ENCODE assay signal across 19 mouse cellular contexts in genomic region chr11:79063616-79064015, GRCm38 (mm10).
A peak's percentile ranks its signal among the peaks of the same experiment; 100 is the strongest.
DNase-seq lines count a peak whose midpoint lies in the region; ATAC-seq and TF ChIP-seq lines count a peak whose summit lies in the region.
"Had no signal": no experiment of that assay in that cellular context is flagged by ENCODE, and none has a peak within 500 bp of the region (broad histone marks: within the 10 kb centered on the region; RNA-seq: fewer than 3 reads in every experiment).

No protein-coding gene starts in this region.

- intact Hi-C loops in heart, adult 2 months (cut with DNase I), result no loop called here
- intact Hi-C loops in heart, postnatal 14 days (cut with DNase I), result loop anchor here (2.0 kb wide), 1 partner anchor 33 kb away; no protein-coding TSS in a partner anchor

- DNase-seq in heart, adult 2 months, result peak in 1 of 2 experiments; percentile 64
- DNase-seq in heart, postnatal 14 days, result no peak
- no peak for DNase-seq in layer of hippocampus, adult 2 months (ENCODE audit: low spot score in 2 of 2)
- DNase-seq in layer of hippocampus, postnatal 14 days (ENCODE audit: low spot score in 2 of 2), result no peak
- DNase-seq in NIH3T3 (ENCODE audit: low read depth), result peak; percentile 28
- DNase-seq: adrenal gland, postnatal 10 days; cerebellum, adult 9-11 months; kidney, postnatal 4 days; lung, embryonic 14.5 days; lung, postnatal 36 days had no signal

- H3K9me3 ChIP-seq in heart, embryonic 14.5 days (ENCODE audit: control insufficient read depth, low read length), result no peaks in the 10 kb centered on the region
- H3K9me3 ChIP-seq: forebrain, embryonic 13.5 days; kidney, embryonic 15.5 days; liver, embryonic 12.5 days; midbrain, embryonic 12.5 days; neural tube, embryonic 15.5 days had no signal

- H3K9ac ChIP-seq in heart, adult 2 months (ENCODE audit: low read depth, low read length), result no peak overlapping the region
- H3K9ac ChIP-seq in heart, embryonic 14.5 days (ENCODE audit: low read length), result peak overlapping the region; percentile 18; the same call in 1 of the 2 replicates
- H3K9ac ChIP-seq: forebrain, embryonic 13.5 days; kidney, embryonic 15.5 days; liver, embryonic 12.5 days; lung, embryonic 14.5 days; midbrain, embryonic 12.5 days; neural tube, embryonic 15.5 days had no signal

- TF ChIP-seq CTCF in heart, adult 2 months (IDR thresholded peaks at IDR 0.05), result no peak
- no peak for TF ChIP-seq CTCF in layer of hippocampus, adult 2 months (conservative IDR thresholded peaks at IDR 0.05)

- WGBS in heart, adult 2 months, result 59% methylated on average over 7 of the region's 7 CpGs
- WGBS in heart, embryonic 14.5 days, result 34% methylated on average over 7 of the region's 7 CpGs

- H3K4me2 ChIP-seq in heart, embryonic 14.5 days (ENCODE audit: low read length), result no peak overlapping the region
- H3K4me2 ChIP-seq: forebrain, embryonic 13.5 days; kidney, embryonic 15.5 days; liver, embryonic 12.5 days; lung, embryonic 14.5 days; midbrain, embryonic 12.5 days; neural tube, embryonic 15.5 days had no signal

- peak overlapping the region; percentile 30 for H3K27ac ChIP-seq in heart, adult 2 months
- peak overlapping the region; percentile 91 for H3K27ac ChIP-seq in layer of hippocampus, adult 2 months
- H3K27ac ChIP-seq in heart, embryonic 14.5 days (replicated peaks in 1 of 2; ENCODE audit: control insufficient read depth in 1 of 2, insufficient read depth in 1 of 2, low read depth in 2 of 2, low read length in 2 of 2), result peak overlapping the region; percentile 51 to 74
- H3K27ac ChIP-seq: forebrain, embryonic 13.5 days; hindbrain, postnatal 0 days; kidney, embryonic 15.5 days; midbrain, embryonic 12.5 days; neural tube, embryonic 15.5 days had no signal

- TF ChIP-seq EP300 in heart, adult 2 months (IDR thresholded peaks at IDR 0.05; ENCODE audit: insufficient read depth, low read depth, low read length), result 0 out of 2 replicates have a peak, but pooled peaks have one; percentile 42

- H3K27me3 ChIP-seq in heart, adult 2 months (ENCODE audit: control insufficient read depth, insufficient read depth, low read length), result no peaks in the 10 kb centered on the region
- H3K27me3 ChIP-seq in heart, embryonic 14.5 days (ENCODE audit: control insufficient read depth, insufficient read depth, low read length), result no peaks in the 10 kb centered on the region
- H3K27me3 ChIP-seq: forebrain, embryonic 13.5 days; kidney, embryonic 15.5 days; liver, embryonic 12.5 days; midbrain, embryonic 12.5 days; neural tube, embryonic 15.5 days had no signal

- no peak for TF ChIP-seq POLR2A in heart, adult 2 months (IDR thresholded peaks at IDR 0.05; ENCODE audit: insufficient read depth, low read depth, low read length)

- H3K79me2 ChIP-seq in heart, adult 2 months (replicated peaks; ENCODE audit: control insufficient read depth, insufficient read depth, low read length), result no peaks in the 10 kb centered on the region

- H3K4me3 ChIP-seq in heart, adult 2 months, result no peak overlapping the region
- H3K4me3 ChIP-seq in layer of hippocampus, adult 2 months, result no peak overlapping the region
- no peak overlapping the region for H3K4me3 ChIP-seq in heart, embryonic 14.5 days (ENCODE audit: control insufficient read depth in 1 of 2, insufficient read depth in 1 of 2, low read depth in 1 of 2, low read length in 2 of 2)
- H3K4me3 ChIP-seq: forebrain, embryonic 13.5 days; kidney, embryonic 15.5 days; liver, embryonic 12.5 days; midbrain, embryonic 12.5 days; neural tube, embryonic 15.5 days had no signal

- H3K36me3 ChIP-seq in heart, adult 2 months (ENCODE audit: control insufficient read depth, insufficient read depth, low read length), result no peaks in the 10 kb centered on the region
- H3K36me3 ChIP-seq in heart, embryonic 14.5 days (ENCODE audit: control insufficient read depth, insufficient read depth, low read length), result no peaks in the 10 kb centered on the region
- H3K36me3 ChIP-seq: kidney, embryonic 15.5 days; liver, embryonic 12.5 days; midbrain, embryonic 12.5 days; neural tube, embryonic 15.5 days had no signal

- H3K4me1 ChIP-seq in heart, adult 2 months (ENCODE audit: control insufficient read depth, insufficient read depth, low read length), result peaks cover 18% of the 10 kb centered on the region
- H3K4me1 ChIP-seq in heart, embryonic 14.5 days (ENCODE audit: control insufficient read depth in 2 of 2, insufficient read depth in 2 of 2, low read length in 2 of 2), result peaks cover 44 to 64% of the 10 kb centered on the region in 2 experiments

- peak; percentile 31; the same call in 1 of the 2 replicates for ATAC-seq in heart, embryonic 14.5 days (ENCODE audit: insufficient number of reproducible peaks, insufficient read depth, low FRiP score, low read depth)
- no peak for ATAC-seq in activated CD4-positive, CD25-positive, alpha-beta regulatory T cell, adult 4 months
- ATAC-seq: forebrain, embryonic 13.5 days; hindbrain, postnatal 0 days; intestine, postnatal 0 days; liver, embryonic 12.5 days had no signal

Comparison
In these comparisons a context has a peak if more than half of its experiments do, and no peak if none do; other contexts are left out.
1. H3K27ac ChIP-seq: peak in every context shown above with its lines; median percentile 91 in layer of hippocampus, adult 2 months; 62 in heart, embryonic 14.5 days; 30 in heart, adult 2 months.